Mouse (Mus musculus): Measurements from ENCODE around the gene Fndc8. TPM values are rescaled to one million over a fixed set of nuclear protein-coding genes. Genes with fewer than 3 reads are reported as not detected.
A peak's percentile ranks its signal among the peaks of the same experiment; 100 is the strongest.
"Not testable (repeated sequence)": the region's sequence is repeated elsewhere in the genome, so short reads cannot be mapped to it uniquely, and the experiment has no call there.

Fndc8 gene
- polyA plus RNA-seq, 1 experiment from 2014 or later: 0.12 TPM

DNA sequence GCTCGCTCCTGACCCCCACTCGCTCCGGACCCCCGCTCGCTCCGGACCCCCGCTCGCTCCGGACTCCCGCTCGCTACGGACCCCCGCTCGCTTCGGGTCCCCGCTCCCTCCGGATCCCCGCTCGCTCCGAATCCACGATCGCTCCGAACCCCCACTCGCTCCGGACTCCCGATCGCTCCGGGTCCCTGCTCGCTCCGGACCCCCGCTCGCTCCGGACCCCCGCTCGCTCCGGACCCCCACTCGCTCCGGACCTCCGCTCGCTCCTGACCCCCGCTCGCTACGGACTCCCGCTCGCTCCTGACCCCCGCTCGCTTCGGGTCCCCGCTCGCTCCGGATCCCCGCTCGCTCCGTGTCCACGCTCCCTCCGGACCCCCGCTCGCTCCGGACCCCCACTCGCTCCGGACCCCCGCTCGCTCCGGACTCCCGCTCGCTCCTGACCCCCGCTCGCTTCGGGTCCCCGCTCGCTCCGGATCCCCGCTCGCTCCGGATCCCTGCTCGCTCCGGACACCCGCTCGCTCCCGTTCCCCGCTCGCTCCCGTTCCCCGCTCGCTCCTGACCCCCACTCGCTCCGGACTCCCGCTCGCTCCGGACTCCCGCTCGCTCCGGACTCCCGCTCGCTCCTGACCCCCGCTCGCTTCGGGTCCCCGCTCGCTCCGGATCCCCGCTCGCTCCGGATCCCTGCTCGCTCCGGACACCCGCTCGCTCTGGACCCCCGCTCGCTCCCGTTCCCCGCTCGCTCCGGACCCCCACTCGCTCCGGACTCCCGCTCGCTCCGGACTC lies 39.9 kb downstream of the Fndc8 start:
- peaks cover 56% of the 10 kb centered on the region for H3K36me3 ChIP-seq (ENCODE audit: control insufficient read depth, insufficient read depth)
- H3K9me3 ChIP-seq (replicated peaks; ENCODE audit: control insufficient read depth, low read length); H3K4me1 ChIP-seq (ENCODE audit: control insufficient read depth, insufficient read depth, low read length); ATAC-seq (replicated peaks; ENCODE audit: extremely low read depth, insufficient read depth, low FRiP score); H3K27me3 ChIP-seq (ENCODE audit: control insufficient read depth, insufficient read depth, low read length); H3K27ac ChIP-seq (ENCODE audit: low read length): not testable (repeated sequence)
- WGBS: 8% methylated on average over 118 of the region's 119 CpGs
- H3K4me2 ChIP-seq (ENCODE audit: low read depth, low read length): peak overlapping the region; percentile 76
- H3K9ac ChIP-seq (ENCODE audit: low read length): peak overlapping the region; percentile 60
- H3K4me3 ChIP-seq (ENCODE audit: low read length): peak overlapping the region; percentile 53

DNA sequence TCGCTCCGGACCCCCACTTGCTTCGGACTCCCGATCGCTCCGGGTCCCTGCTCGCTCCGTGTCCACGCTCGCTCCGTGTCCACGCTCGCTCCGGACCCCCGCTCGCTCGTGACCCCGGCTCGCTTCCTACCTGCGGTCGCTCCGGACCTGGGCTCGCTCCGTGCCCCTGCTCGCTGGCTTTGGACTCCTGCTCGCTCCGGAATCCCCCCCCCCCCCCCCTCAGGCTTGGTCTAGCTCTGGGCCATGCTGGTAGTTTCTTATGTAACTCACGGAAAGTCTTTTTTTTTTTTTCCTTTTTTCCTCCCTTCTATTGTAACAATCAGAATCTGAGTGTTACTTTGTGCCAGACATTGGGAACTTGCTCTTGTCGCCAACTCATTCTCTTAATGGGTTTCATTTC lies 41.3 kb downstream of the Fndc8 start:
- no peak for ATAC-seq (replicated peaks; ENCODE audit: extremely low read depth, insufficient read depth, low FRiP score)
- Histone ChIP-seq H3K4me3 (ENCODE audit: low read length) (peak overlapping the region; percentile 53), H3K4me1 (ENCODE audit: control insufficient read depth, insufficient read depth, low read length) (peaks cover 5% of the 10 kb centered on the region), H3K27me3 (ENCODE audit: control insufficient read depth, insufficient read depth, low read length) (no peaks in the 10 kb centered on the region; the same call in 1 of the 2 replicates), H3K36me3 (ENCODE audit: control insufficient read depth, insufficient read depth) (peaks cover 57% of the 10 kb centered on the region), H3K4me2 (ENCODE audit: low read depth, low read length) (peak overlapping the region; percentile 76), H3K27ac (ENCODE audit: low read length) (no peak overlapping the region), H3K9me3 (replicated peaks; ENCODE audit: control insufficient read depth, low read length) (no peaks in the 10 kb centered on the region), H3K9ac (ENCODE audit: low read length) (peak overlapping the region; percentile 63)
- 31% methylated on average over 29 of the region's 29 CpGs for WGBS

DNA sequence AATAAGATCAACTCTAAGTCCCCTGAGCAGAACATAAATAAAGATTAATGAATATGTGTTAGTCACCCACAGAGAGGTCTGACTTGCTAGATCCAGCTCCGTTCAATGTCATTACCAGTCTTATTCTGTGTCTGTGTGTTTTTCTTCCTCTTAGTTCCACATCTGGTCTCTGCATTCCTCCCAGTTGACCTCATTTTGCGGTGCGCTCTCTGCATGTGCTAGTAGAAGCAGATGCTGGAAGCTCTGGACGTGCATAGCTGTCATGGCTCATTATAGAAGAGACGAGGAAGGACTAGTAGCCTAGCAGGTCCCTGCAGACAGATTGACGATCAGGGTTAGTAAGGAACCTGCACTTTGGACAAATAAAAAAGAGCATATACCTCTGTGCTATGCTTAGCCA lies 51.4 kb downstream of the Fndc8 start:
- H3K36me3 ChIP-seq (ENCODE audit: control insufficient read depth, insufficient read depth): peaks cover 25% of the 10 kb centered on the region
- H3K27ac ChIP-seq (ENCODE audit: low read length): no peak overlapping the region
- no peak for ATAC-seq (replicated peaks; ENCODE audit: extremely low read depth, insufficient read depth, low FRiP score)
- peaks cover 9% of the 10 kb centered on the region for H3K4me1 ChIP-seq (ENCODE audit: control insufficient read depth, insufficient read depth, low read length)
- H3K4me3 ChIP-seq (ENCODE audit: low read length): no peak overlapping the region
- H3K9me3 ChIP-seq (replicated peaks; ENCODE audit: control insufficient read depth, low read length): no peaks in the 10 kb centered on the region
- WGBS: 57% methylated on average over 6 of the region's 6 CpGs
- no peak overlapping the region for H3K9ac ChIP-seq (ENCODE audit: low read length)
- no peaks in the 10 kb centered on the region for H3K27me3 ChIP-seq (ENCODE audit: control insufficient read depth, insufficient read depth, low read length)
- no peak overlapping the region for H3K4me2 ChIP-seq (ENCODE audit: low read depth, low read length)

DNA sequence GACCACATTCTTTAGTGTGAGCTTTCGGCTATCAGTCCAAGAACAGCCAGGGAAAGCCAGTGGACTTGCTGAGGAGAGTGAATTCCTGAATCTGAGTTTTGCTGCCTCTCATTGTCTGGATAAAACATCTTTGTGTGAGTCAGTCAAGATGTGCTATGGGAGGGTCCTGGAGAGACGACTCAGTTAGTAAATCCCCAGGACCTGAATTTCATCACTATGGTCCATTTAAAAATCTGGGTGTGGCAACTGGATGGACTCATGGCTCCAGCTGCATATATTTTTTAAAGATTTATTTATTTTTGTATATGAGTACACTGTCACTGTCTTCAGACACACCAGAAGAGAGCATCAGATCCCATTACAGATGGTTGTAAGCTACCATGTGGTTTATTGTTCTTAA lies 53.7 kb downstream of the Fndc8 start:
- Histone ChIP-seq H3K4me3 (ENCODE audit: low read length) (no peak overlapping the region), H3K27me3 (ENCODE audit: control insufficient read depth, insufficient read depth, low read length) (no peaks in the 10 kb centered on the region), H3K9me3 (replicated peaks; ENCODE audit: control insufficient read depth, low read length) (no peaks in the 10 kb centered on the region), H3K4me1 (ENCODE audit: control insufficient read depth, insufficient read depth, low read length) (peaks cover 9% of the 10 kb centered on the region), H3K36me3 (ENCODE audit: control insufficient read depth, insufficient read depth) (peaks cover 6% of the 10 kb centered on the region), H3K27ac (ENCODE audit: low read length) (no peak overlapping the region), H3K9ac (ENCODE audit: low read length) (no peak overlapping the region), H3K4me2 (ENCODE audit: low read depth, low read length) (no peak overlapping the region)
- ATAC-seq (replicated peaks; ENCODE audit: extremely low read depth, insufficient read depth, low FRiP score): no peak
- 15% methylated on average over 2 of the region's 2 CpGs for WGBS

DNA sequence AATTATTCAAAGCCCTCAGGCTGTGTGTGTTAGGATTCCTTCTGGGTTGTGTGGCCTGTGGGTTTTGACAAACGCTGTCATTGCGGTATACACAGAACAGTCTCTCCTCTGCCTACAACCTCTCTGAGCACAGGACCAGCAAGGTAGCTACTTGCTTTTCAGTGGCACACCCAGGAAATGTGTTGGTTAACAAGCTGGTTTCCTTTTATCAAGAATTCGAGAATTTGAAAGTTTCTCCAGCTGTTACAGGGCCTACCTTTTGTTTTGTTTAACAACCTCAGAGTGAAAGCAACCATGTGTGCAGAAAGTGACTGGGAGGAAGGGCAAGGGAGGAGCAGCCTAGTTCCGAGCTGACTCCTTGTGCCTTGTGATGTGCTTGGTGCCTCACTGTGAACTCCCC lies 55.5 kb downstream of the Fndc8 start:
- no peak overlapping the region for H3K27ac ChIP-seq (ENCODE audit: low read length)
- WGBS: 59% methylated on average over 4 of the region's 4 CpGs

DNA sequence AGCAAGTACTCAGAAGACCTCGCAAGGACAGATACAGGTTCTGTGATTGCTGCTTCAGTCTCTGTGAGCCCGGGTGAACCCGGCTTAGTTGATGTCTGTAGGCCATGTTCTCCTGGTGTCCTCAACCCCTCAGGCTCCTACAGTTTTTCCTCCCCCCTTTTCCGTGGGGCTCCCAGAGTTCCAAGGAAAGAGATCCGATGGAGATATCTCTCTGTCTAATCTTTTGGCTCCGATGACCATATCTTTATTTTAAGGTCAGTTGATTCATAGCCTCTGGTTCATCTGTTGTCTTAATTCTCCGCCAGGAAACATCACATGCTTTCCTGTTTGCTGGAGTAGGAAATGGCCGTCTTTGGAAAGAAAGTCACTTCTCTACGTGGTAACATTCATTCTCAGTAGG lies 57.1 kb downstream of the Fndc8 start:
- WGBS: 66% methylated on average over 9 of the region's 9 CpGs

More for the DNA sequence above, 55.5 kb downstream of the Fndc8 start:
- Histone ChIP-seq H3K36me3 (ENCODE audit: control insufficient read depth, insufficient read depth) (peaks cover 5% of the 10 kb centered on the region; the same call in 1 of the 2 replicates), H3K4me3 (ENCODE audit: low read length) (no peak overlapping the region), H3K9me3 (replicated peaks; ENCODE audit: control insufficient read depth, low read length) (no peaks in the 10 kb centered on the region), H3K27me3 (ENCODE audit: control insufficient read depth, insufficient read depth, low read length) (no peaks in the 10 kb centered on the region), H3K4me2 (ENCODE audit: low read depth, low read length) (no peak overlapping the region), H3K4me1 (ENCODE audit: control insufficient read depth, insufficient read depth, low read length) (peaks cover 13% of the 10 kb centered on the region), H3K9ac (ENCODE audit: low read length) (no peak overlapping the region)
- ATAC-seq (replicated peaks; ENCODE audit: extremely low read depth, insufficient read depth, low FRiP score): no peak

More for the DNA sequence above, 57.1 kb downstream of the Fndc8 start:
- no peaks in the 10 kb centered on the region for H3K9me3 ChIP-seq (replicated peaks; ENCODE audit: control insufficient read depth, low read length)
- no peaks in the 10 kb centered on the region for H3K27me3 ChIP-seq (ENCODE audit: control insufficient read depth, insufficient read depth, low read length)
- no peak overlapping the region for H3K4me3 ChIP-seq (ENCODE audit: low read length)
- no peak overlapping the region for H3K4me2 ChIP-seq (ENCODE audit: low read depth, low read length)
- H3K9ac ChIP-seq (ENCODE audit: low read length): no peak overlapping the region
- no peak overlapping the region; the same call in 1 of the 2 replicates for H3K27ac ChIP-seq (ENCODE audit: low read length)
- no peaks in the 10 kb centered on the region for H3K36me3 ChIP-seq (ENCODE audit: control insufficient read depth, insufficient read depth)
- H3K4me1 ChIP-seq (ENCODE audit: control insufficient read depth, insufficient read depth, low read length): peaks cover 13% of the 10 kb centered on the region
- no peak for ATAC-seq (replicated peaks; ENCODE audit: extremely low read depth, insufficient read depth, low FRiP score)

Other genes with a start within 250 kb of the Fndc8 start
- gene Cct6b, start 127.8 kb upstream of the Fndc8 start, polyA plus RNA-seq (2015; fragmentation: Nextera tagmentation; extraction: Ambion mirVana): 0.14 and 0.25 TPM in 2 replicates
- gene Zfp830, start 127.8 kb upstream of the Fndc8 start, polyA plus RNA-seq (2015; fragmentation: Nextera tagmentation; extraction: Ambion mirVana): 28.3 and 30.4 TPM in 2 replicates
- gene Lig3, start 111.0 kb upstream of the Fndc8 start, polyA plus RNA-seq (2015; fragmentation: Nextera tagmentation; extraction: Ambion mirVana): 16.6 and 17.6 TPM in 2 replicates
- gene Rffl, start 20.9 kb upstream of the Fndc8 start, polyA plus RNA-seq (2015; fragmentation: Nextera tagmentation; extraction: Ambion mirVana): 5.1 and 5.5 TPM in 2 replicates
- gene Rad51d, start 1.5 kb upstream of the Fndc8 start, polyA plus RNA-seq (2015; fragmentation: Nextera tagmentation; extraction: Ambion mirVana): 13.8 and 14.4 TPM in 2 replicates
- 22.2 TPM in 2 replicates for gene Nle1, start 16.3 kb downstream of the Fndc8 start, polyA plus RNA-seq (2015; fragmentation: Nextera tagmentation; extraction: Ambion mirVana)
- 188 and 201 TPM in 2 replicates for gene Unc45b, start 18.4 kb downstream of the Fndc8 start, polyA plus RNA-seq (2015; fragmentation: Nextera tagmentation; extraction: Ambion mirVana)
- 6.1 and 7.7 TPM in 2 replicates for gene Slfn5, start 59.2 kb downstream of the Fndc8 start, polyA plus RNA-seq (2015; fragmentation: Nextera tagmentation; extraction: Ambion mirVana)
- gene Slfn9, start 99.7 kb downstream of the Fndc8 start, polyA plus RNA-seq (2015; fragmentation: Nextera tagmentation; extraction: Ambion mirVana): 11.9 and 13.1 TPM in 2 replicates
- gene Slfn8, start 128.7 kb downstream of the Fndc8 start, polyA plus RNA-seq (2015; fragmentation: Nextera tagmentation; extraction: Ambion mirVana): 0.69 and 1.6 TPM in 2 replicates
- gene Slfn2, start 173.0 kb downstream of the Fndc8 start, polyA plus RNA-seq (2015; fragmentation: Nextera tagmentation; extraction: Ambion mirVana): 4.3 and 7.9 TPM in 2 replicates
- 0.27 and 0.32 TPM in 2 replicates for gene Slfn1, start 224.7 kb downstream of the Fndc8 start, polyA plus RNA-seq (2015; fragmentation: Nextera tagmentation; extraction: Ambion mirVana)